Mouse (Mus musculus) thymus, postnatal 36 days (tissue): Measurements from ENCODE around the gene Cdk5rap3.

ENCODE experiments used
- DNase-seq, 2 experiments: peaks; one replicate each; pipeline ENCODE4 v3.0.0; 2022; ENCODE audit warnings: mixed read lengths in 2 of 2

The Cdk5rap3 gene

DNA sequence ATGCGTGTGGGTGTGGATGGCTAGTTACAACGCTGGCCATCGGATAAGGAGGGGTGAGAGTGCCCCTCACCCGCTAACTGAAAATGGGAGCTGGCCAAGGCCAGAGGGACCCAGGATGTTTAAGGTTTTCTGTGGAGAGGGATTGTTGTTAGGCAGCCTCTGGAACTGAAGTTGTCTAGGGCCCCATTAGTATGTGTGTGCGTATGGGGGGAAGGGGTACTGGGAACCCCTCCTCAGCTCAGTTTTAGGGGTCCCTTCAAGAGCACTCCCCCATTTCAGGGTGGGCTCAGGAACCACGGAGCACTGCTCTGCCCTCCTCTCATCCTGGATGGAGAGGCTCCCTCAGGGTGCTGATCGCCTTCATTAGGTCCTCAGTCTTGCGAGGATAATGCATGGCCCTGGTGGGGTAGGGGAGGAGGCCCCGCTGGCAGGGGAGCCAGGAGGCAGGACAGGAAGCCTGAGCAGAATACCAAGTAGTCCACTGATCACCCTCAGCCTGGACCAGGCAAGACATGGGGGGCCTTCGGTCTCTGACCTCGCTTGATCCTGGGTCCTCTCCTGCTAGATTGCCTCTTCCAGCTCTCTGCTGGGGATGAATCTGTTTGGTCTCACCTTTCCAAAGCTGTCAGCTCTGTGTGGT is 23.0 kb downstream of the Cdk5rap3 start:
- no peak for DNase-seq

DNA sequence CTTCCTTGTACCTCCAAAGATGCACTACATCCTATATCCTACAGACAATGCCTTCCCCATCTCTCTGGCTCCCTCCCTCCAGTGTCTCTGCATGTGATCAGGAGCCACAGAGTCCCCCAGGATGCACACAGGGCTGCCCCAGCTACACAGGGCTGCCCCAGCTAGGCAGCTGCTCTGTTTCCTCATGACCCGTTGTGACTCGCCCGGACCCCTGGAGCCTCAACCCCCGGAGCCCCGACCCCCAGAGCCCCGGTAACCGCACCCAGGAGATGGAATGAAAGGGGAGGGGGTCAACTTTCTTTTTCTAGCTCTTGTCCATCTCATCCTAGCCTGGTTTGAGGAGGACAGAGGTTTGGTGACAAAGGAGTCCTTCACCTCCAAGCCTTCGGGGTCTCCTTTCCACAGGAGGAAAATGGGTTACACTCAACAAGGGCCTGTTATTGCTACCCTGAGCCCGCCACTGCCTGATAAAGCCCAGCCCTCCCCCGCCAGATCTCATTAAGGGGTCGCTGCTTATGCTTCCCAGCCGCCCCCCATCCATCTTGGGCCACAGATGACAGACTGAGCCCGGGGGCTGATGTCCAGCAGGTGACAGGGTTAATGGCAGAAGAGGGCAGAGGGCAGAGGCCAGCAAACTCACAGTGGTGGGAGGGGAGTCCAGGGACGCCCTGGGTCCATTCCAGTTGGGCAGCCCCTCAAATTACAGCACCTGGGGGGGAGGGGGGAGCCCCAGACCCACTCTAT is 24.3 kb downstream of the Cdk5rap3 start:
- no peak for DNase-seq

DNA sequence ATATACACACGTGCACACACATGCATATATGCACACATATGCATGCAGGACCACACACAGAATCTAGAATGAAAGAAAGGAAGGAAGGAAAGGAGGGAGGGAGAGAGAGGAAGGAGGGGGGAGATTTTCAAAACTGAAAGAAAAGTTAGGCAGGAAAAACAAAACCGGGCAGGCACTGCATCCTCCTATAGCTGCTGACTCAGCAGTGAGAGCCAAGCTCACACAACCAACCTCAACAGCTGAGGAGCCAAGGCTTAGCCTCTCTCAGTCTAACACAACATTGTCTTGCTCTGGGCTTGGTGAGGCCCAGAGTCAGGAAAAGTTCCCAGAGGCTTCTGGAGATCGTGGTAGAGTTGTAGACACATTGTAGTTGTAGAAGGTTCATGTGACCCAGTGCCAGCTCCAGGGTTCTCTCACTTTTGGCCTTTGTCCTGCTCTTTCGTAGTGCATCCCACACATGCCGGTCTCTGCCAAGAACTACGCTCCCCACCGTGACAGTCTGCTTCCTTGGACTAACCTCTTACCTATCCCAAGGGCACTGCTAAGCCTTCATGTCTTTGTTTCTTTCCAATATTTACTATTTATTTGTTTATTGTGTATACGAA is 29.3 kb downstream of the Cdk5rap3 start:
- DNase-seq, result no peak

DNA sequence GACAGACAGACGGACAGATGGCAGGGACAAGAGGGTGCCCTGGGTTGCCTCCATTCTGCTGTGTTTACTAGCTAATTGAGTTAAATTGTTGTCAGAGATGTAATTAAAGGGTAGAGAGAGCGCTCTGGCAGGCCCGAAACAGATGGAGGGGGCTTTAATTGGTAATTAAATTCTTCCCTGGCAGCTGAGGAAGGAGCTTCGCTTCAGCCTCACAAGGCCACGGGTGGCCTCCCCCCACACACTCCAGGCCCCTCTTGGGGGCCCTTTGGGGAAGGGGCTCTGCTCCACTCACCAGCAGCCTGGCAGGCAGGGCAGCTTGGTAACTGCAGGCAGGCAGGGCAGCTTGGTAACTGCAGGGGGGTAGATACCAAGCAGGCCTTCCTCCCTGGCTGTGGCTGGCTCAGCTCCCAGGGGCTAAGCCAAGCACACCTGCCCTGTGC is 30.4 kb downstream of the Cdk5rap3 start:
- no peak for DNase-seq

DNA sequence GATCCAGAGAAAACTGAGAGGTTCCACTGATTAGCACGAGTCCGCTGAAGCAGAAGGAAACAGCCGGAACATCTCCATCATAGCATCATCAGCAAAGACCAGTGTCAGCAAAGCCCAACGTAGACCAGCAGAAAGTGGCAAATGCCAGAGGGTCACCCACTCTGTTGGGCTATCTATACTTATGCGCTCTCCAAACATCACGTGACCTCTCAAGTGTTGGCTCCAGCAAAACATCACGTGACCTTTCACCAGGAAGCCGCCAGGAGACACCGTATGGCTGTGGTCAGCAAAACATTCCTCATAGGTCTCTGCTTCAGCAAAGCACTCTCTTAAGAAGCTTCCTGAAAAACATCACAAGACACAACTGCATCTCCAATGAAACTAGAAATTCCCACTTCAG is 36.0 kb downstream of the Cdk5rap3 start:
- no peak for DNase-seq

DNA sequence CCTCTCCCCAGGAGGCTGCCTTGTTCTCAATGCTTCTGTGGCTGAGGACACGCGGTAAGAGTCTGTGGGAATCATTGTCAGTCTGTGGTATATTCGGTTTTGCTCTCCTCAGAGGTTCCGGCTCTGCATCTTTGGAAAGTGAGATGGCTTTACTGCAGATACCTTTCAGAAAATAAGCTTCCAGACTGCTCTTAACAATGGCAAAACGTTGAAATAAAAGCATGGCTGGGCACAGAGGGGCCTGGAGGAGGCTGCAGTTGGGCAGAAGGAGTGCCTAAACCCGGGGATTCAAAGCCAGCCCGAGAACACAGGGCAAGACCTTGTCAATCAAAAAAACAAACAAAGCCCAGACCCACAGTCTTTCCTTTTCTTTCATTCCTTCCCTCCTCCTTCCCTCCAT is 36.9 kb downstream of the Cdk5rap3 start:
- DNase-seq, result no peak

DNA sequence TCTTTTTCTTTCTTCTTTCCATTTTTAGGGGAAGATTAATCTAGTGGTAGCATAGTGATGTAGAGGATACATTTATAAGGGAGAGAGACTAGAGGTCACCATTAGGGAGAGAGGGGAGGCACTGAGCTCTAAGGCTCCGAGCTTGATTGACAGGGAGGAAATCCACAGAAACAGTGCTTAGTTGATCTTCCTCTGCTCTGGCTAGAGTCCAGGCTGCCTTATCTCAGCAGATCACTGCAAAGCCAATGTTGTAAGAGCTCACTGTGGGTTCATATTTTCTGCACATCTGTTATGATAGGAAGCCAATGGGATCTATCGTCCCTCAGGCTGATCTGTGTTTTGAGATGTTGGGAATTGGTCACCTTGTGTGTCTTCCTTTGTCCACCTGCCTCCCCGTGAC is 37.6 kb downstream of the Cdk5rap3 start:
- DNase-seq, result no peak

DNA sequence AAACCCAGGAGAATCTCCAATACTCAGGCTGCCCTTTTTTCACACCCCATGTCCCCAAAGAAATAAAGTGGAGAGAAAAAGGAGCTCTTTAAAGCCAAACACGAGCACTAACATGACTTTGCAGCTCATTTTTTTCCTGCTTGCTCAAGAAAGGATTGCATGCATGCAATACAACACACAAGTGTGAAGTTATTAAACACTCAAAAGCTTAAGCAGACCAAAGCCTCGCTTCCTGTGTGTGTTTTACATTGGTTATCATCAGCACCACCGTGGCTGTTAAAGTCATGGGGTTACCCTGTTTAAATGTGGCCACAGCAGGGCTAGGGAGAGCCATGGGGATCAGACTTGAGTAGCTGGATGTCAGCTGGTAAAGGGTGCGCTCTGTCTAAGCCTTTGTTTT is 39.2 kb downstream of the Cdk5rap3 start:
- no peak for DNase-seq

DNA sequence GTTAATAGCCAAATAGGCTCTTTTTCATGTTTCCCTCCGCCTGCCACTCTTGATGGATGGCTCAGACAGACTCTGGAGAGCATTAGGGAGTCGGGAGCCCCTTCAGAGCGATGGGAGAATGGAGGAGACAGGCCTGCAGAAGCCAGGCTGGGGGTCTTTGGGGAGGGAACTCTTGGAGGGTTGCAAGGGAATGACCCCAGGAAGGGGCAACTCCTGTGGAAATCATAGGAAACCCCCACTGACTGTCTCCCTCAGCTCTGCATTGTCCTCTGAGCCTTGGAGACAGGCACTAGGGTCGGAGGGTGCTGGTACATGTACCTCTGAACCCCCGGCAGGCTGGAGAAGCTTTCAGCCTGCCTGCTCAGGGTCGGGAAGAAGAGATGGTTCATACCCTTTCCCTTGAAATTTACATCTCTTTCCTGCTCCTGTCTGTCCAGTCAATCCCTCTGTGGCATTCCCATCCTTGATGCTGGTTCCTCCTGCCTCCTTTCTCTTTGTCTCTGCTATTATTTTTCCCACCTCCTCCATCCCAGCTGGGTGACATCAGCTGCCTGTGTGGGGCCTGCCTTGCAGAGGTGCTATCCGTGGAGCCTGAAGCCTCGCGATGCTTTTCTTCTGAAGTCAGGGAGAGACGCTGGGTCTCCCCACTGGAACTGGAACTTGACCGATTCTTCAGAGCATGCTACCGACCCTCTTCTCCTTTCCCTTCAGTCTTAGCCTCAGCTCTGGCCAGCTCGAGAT is 39.8 kb downstream of the Cdk5rap3 start:
- DNase-seq, result no peak

DNA sequence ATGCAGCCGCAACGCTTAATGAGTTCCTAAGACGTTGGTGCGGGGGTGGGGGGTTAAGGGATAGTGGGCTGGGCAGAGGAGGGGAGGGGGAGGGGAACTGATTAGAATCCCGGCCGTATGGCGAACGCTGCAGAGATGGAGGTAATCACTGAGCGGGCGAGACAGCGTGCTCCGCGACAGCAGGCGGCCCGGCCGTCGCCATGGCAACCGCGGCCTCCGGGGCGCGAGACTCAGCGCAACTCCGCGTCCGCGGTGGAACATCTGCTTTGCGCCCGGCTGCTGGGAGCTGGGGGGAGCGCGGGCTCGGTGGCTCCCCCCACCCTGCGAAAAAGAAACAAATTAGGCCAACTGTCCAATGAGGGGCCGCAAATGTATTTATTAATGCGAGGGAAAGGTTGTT is 40.6 kb downstream of the Cdk5rap3 start:
- peak; percentile 62 to 77 for DNase-seq

DNA sequence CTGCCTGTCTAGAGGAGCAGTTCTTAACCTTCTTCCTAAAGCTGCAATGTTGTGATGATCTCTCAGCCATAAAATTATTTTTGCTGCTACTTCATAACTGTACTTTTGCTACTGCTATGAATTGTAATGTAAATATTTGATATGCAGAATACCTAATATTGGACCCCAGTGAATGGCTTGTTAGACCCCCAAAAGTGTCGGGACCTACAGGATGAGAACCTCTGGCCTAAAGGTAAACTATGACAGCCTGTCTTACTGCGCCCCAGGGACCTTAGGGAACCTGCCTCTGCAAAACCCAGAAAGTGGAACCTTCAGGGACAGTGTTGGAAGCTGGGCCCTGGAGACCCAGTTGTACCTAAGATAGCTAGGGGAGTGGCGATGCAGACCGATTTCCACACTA is 41.0 kb downstream of the Cdk5rap3 start:
- no peak for DNase-seq

DNA sequence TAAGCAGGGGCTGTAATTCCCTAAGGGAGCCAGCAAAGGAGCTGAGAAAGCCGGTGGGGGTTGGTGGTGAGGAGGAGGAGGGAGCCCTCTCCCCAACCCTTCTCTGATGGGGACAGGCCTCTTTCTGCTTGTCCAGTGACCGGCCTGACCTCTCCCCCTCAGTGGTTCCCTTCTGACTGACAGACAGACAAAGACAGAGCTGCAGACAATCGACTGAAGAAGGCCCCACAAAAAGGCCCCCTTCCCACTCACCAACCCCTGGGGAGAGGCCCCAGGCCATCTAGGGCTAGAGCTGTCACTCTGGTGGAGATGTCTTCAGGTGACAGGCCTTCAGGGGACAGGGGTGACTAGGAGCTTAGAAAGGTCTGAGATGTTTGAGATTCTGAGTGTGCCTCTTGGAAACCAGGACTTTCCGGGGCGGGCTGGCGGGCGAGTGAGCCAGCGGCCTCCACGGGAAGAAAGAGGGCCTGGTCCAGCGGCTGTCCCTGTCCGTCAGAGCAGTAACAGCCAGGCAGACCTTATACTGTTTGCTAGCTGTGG is 42.6 kb downstream of the Cdk5rap3 start:
- no peak for DNase-seq

DNA sequence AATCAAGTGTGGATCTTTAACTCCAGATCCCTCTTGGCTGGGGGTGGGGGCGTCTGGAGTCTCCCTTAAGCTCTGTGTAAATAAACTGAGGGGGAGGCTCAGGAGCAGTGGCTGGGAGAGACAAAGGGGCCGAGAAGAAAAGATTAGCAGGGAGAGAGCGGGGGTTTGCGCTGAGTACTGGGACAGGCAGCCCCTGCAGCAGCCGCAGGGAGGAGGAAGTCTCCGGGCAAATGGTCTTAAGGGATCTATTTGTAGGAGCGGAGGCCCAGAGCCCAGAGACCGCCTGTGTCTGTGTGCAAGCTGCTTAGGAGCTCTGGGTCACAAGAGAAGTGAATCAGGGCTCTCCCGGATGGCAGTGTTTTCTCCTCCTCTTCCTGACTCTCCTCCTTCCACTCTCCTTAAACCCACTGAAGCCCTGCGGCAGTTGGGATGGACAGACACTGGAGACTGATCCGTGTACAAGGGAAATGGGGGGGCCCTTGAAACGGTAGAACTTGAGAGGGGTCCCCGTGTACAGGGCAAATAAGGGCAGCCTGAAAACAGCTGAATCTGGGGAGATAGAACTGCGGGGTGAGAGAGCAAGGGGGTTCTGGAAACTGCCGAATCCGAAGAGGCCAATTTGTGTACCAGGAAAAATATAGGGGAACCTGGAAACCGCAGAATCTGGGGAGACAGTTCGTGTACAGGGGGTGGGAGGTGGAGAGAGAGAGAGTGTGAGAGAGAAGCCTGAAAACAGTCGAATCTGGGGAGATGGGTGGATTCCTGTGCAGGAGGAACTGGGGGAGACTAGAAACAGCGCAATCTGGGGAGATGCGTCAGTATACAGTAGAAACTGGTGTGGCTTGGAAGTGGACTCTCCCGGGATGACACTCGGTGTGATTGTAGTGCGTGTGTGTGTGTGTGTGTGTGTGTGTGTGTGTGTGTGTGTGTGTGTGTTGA is 43.6 kb downstream of the Cdk5rap3 start:
- no peak for DNase-seq

DNA sequence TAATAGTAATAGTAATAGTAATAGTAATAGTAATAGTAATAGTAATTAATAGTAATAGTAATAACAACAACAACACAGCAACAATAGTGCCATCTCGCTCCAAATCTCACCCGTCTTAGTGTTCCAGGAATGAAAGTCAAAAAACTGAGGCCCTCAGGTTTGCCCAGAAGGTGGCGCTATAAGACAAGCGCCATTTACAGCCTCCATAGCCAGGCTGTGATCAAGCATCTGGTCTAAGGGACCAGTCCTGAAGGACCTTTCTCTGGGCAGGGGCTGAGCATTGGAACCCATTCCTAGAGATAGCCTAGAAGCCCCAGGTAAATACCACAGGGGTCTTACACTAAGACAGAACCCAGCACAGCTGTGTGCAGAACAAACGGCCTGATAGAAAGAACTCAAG is 49.1 kb downstream of the Cdk5rap3 start:
- DNase-seq, result peak; percentile 48 to 52

DNA sequence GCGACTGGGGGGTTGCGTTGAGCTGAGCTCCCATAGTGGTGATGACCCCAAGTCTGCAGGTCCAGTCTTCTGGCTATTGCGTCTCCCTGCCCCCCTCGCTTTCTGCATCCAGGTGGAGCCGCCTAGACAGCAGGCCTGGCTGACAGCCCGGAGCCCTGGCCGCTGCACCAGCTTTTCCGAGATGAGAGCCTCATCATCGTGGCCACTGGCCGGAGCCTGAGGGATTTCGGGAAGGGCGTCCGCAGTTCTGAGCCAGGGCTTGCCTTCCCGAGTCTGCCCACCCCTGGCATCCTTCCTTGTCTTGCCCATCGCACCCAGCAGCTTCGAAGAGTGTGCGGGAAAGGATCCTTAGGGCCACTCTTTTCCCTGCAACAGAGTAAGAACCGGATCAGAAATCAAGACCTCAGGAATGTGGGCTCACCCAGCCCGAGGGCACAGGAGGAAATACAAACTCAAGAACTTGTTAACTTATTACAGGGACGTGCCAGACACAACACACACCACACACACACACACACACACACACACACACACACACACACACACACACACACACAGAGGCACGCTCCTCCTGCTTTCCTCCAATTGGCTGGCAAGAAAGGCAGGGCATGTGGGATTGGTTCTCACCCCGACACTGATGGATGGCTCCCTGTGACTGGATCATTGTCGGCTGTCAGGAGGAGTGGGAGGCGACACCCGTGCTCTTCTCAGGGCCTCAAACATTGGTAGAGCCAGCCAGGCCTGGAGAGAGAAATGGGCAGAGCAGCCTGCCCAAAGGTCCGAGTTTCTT is 52.9 kb downstream of the Cdk5rap3 start:
- peak in 1 of 2 experiments; percentile 16 for DNase-seq

DNA sequence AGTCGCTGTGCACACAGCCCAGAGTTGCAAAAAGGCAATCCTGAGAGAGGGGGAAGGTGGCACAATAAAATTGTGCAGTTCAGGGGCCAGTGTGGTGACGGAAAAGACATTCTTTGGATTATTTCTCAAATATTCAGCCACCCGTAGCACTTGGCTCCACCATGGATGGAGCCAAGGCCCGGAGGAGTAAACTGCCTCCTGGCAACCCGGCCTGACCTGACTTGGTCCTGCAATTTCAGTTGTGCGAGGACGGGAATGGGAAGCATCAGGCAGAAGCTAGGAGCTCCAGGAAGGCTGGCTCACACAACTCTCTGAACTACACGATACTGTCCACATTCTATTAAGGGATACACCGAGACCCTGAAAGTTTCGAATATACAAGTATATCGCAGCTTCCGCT is 53.8 kb downstream of the Cdk5rap3 start:
- DNase-seq, result no peak

DNA sequence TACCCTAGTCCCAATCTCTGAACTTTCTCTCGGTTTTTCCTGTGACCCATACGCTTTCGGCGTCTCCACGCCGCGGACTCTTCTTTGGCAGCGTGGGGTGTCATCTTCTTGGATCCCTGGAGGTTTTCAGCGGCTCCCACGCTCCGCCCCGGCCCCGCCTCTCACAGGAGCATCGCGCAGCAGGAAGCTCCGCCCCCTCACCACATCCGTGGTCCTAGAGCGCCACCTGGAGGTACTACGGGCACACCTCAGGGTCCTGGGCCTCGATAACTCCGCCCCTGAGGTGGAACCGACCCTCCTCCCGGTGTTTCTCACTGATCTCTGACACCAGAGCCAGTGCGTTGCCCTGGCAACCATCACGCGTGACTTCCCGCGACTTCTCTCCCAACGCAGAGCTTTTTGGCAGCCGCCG is 54.4 kb downstream of the Cdk5rap3 start:
- DNase-seq, result peak; percentile 92 to 95

DNA sequence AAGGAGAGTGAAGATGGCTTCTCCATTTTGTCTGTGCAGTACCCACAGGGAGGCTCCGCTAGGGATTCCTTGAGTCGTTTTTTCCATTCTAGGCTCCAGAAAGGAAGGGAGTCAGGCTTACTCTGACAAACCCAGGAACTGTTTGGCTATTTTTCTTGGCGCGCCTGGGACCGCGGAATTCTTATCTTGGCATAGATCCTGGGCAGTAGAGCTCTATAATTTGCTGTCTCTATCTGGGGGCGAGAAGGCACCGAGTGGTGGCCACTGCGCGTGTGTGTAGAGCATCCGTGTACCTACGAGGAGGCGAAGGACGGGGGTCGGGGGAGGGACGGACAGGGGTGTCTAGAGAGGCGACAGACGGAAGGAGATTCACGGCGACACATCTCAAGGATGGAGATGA is 54.9 kb downstream of the Cdk5rap3 start:
- no peak for DNase-seq

DNA sequence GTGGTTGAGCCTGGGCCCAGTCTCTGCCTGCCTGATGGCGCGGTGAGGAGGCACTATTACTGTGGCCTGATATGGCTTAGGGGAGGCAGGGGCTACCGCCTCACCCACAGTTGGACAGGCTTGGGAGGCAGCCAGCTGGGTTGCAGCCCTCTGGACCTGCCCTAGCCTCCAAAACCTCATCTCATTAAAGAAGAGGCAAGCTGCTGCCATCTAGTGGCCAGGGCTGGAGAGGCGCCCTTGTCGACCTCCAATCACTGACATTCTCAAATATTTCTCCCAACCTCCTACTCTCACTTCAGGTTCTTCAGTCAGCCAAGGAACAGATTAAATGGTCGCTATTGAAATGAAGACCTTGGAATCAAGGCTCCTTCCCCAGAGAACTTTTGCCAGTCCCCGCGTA is 55.7 kb downstream of the Cdk5rap3 start:
- peak; percentile 57 to 61 for DNase-seq

DNA sequence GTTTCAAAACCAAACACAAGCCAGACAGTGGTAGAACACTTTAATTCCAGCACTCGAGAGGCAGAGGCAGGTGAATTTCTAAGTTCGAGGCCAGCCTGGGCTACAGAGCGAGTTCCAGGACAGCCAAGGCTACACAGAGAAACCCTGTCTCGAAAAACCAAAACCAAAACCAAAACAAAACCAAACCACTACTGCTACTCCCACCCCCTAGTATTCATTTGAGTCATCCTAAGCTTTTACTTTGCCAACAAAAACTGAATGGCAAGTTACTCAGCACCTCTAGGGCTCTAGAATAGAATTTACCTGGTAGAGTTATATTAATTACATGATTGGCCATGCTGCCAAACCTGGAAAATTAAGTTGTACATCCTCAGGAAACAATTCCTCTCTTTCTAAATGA is 56.7 kb downstream of the Cdk5rap3 start:
- no peak for DNase-seq

DNA sequence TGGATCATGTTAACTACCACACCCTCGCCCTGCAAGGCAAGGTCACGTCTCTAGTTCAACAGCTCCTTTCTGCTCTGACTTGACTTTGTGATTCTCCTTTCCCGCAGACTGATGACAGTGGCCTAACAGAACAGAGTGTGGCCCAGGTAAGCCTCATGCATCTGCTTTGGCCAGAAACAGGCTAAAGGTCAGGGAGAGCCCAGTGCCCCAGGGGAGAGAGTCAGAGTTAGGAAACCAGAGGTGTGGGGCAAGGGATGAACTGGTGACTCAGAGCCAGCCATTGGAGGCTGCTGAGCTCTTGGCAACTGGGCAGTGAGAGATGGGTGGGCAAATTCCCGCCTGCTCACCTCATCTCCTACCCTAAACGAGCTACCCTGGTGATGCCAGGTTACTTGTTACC is 58.9 kb downstream of the Cdk5rap3 start:
- no peak for DNase-seq
